Mouse (Mus musculus): ENCODE measurements at regions not wholly inside any gene's neighbourhood (a gene's known extent, or its start where the extent isn't known, plus 50 kb on each side); places are given as distances from the start of the nearest gene placed in this dataset.

- no peak for DNase-seq (ENCODE audit: low spot score in 2 of 2)
These were observed 60.8 kb downstream of the Rpusd4 start for GRCm38 (mm10) chr9:35328503-35328902.

DNA sequence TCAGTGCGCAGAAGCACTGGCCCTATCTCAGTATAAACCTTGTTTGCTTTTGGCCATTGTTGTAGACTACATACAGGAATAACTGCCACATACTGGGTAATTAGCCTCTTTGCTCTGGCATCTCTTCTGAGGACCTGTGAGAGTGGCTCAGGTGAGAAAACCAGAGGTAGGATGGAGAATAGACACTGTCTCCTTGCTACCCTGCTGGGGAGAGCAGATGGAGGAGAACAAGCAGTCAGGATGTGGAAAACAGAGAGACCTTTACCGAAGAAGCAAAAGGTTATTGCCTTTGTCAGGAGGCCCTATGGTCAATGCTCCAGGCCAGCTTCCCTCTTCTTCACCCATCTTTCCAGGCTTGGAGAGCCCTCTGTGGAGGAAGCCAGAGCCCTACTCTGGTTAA lies 62.7 kb downstream of the Rpusd4 start:
- no peak for DNase-seq (ENCODE audit: low spot score in 2 of 2)

DNA sequence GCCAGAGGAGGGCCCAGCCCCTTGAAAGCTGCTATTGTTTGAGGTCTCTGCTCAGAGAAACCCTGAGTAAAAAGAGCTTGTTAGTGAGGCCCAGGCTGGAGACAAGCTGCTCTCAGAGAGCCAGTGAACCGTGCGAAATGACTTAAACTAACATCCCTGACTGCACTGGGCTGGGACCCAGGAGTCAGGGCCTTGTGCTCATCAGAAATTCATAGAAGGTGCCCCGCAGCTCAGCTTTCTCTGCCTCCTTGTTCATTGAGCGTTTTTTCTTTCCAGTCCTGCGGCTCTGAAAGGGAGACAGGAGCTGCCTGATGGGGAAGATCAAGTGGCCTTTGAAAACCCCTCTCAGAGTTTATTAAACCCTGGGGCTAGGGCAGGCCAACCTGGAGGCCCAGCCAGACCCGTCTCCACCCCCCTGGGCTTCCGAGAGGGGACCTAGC lies 63.6 kb downstream of the Rpusd4 start:
- peak; percentile 32 to 50 for DNase-seq (ENCODE audit: low spot score in 2 of 2)

DNA sequence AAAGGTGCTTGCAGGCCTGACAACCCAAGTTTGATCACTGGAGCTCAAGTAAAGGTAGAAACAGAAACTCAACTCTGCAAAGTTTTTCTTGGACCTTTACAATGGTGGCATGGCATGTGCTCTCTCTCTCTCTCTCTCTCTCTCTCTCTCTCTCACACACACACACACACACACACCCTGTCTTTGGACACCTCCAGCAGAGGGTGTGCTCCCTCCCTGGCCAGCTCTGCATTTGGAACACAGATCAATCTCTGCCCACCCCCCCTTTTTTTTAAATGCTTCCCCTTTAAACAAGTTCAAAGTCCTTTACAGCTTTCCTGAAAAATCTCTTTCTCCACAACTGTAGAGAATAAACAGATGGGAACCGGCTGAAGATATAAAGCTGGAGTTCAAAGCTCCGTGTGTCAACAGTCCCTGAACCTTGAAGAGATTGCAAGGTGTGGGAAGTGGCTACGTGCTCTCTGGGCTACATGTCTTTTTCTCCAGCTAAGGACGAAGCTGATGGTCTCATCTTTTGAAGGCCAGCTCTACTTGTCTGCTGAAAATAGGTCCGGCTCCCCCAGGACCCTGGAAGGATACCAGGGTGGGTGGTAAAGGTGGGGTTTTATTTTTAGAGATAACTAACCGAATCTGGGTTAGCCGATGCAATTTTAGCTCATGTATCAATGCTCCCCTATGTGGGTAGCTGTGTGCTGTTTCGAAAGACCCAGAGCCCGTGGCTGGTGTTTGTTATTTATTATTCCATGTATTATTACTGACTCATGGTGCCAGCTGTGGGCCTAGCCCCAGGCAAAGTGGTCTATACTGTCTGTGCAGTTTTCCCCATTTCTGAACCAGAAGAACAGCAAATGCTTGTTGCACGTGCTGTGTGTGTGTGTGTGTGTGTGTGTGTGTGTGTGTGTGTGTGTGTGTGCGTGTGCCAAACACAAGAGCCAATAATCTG lies 65.3 kb downstream of the Rpusd4 start:
- DNase-seq (ENCODE audit: low spot score in 2 of 2), result no peak

DNA sequence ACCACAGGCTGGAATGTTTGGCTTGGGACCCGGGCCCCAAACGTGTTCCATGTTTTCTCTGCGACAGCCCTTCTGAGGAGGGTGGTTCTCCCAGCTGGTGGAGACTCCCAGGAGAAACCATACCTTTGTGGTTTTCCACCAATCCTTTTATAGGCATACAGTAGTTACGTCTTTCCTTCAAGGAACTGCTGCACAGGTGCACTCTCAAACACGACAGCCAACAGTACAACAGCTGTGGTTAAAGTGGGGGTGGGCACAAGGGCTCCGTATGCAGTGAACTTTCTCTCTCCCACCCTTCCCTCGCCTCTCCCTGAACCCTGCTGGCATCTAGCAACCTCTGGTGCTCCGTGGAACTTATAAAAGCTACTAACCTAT lies 66.0 kb downstream of the Rpusd4 start:
- DNase-seq (ENCODE audit: low spot score in 2 of 2), result no peak

- DNase-seq (ENCODE audit: low spot score in 2 of 2), result no peak
These were observed 66.9 kb downstream of the Rpusd4 start for GRCm38 (mm10) chr9:35334536-35334935.

GRCm38 (mm10) chr9:35335181-35335580 lies 67.5 kb downstream of the Rpusd4 start:
- DNase-seq (ENCODE audit: low spot score in 2 of 2), result no peak

- peak in 1 of 2 experiments; percentile 16 for DNase-seq (ENCODE audit: low spot score in 2 of 2)
These were observed 68.4 kb downstream of the Rpusd4 start for GRCm38 (mm10) chr9:35335888-35336700.

DNA sequence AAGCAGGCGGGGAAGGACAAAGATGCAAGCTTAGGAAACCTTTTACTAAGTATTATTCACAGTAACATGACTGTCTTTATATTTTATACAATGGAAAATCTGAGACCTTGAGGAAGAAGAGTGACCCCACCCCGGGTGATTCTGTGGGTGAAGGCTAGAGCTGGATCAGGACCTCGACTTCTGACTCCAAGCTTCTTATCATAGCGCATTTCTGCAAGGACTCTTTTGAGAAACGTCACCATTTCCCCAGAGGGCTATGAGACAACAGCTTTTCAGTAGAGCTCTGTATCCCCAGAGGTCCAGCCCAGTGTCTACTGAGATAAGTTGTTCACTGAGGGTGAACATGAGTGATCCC lies 69.0 kb downstream of the Rpusd4 start:
- no peak for DNase-seq (ENCODE audit: low spot score in 2 of 2)

GRCm38 (mm10) chr9:35338858-35339257 lies 71.2 kb downstream of the Rpusd4 start:
- no peak for DNase-seq (ENCODE audit: low spot score in 2 of 2)

- DNase-seq (ENCODE audit: low spot score in 2 of 2), result no peak
These were observed 72.0 kb downstream of the Rpusd4 start for GRCm38 (mm10) chr9:35339492-35340262.

DNA sequence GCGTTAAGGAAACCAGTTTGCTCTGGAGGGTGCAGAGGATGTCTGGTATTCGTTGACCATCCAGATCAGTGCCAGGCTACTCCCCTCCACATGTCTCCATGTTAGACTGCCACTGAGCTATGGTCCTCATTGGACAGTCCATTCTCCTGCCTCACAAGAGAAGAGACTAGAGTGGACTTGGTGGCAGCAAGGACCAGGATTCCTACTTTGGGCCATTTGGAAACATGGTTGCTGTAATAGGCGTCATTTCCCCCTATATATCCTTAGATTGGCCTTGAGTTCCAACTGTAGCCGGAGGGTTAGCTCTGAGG lies 72.6 kb downstream of the Rpusd4 start:
- DNase-seq (ENCODE audit: low spot score in 2 of 2), result no peak

DNA sequence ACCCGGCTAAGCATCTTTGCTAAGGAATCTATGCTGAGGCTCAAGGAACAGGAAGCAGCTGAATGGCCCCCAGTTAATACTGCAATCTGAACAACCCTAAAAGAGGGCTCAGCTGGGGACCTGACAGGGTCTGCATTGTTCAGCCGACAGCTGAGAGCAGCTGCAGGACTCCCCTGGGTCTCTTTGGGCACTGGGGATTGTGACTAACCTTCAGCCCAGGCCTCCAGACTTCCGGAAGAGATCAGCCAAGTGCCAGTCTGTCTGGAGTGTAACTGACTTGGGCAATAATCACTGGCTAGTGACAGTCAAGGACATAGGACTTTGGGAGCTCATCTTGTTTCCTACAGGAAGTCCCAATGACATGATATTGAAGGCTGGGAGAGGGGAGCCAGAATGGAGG lies 73.1 kb downstream of the Rpusd4 start:
- no peak for DNase-seq (ENCODE audit: low spot score in 2 of 2)

DNA sequence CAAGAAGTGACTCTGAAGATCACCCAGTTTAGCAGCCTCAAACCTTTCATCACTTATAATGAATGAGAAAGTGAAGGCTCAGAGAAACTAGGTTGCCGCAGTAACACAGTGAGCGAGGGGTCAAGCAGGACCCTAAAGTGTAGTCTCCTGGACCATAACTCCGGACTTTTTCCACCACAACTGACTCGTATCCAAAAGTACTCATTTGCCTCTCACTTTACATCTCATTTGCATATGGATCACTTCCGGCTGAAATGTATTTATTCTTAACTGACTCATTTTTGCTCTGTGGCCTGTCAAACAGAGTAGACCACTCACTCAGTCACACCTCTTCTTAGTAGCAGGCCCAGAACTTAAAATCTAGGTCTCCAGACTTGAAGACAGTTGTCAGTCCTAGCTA lies 73.7 kb downstream of the Rpusd4 start:
- DNase-seq (ENCODE audit: low spot score in 2 of 2), result no peak

DNA sequence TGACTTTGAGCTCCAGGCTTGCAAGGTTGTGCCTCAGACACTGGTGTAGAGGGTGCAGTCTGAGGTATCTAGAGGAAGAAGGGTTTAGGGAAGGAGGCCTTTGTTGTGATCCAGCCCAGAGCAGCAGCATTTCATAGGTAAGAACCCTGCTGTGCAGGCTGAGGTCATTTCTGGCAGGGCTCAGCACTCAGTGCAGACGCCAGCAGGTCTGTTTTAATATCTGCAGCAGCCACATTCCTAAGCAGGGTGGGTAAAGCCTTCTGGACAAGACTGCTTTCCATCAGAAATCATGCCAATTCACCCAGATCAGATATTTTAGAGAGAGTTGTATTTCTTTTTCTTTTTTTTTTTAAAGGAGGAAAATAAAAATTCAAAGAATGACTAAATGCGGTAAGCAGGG lies 74.8 kb downstream of the Rpusd4 start:
- no peak for DNase-seq (ENCODE audit: low spot score in 2 of 2)

DNA sequence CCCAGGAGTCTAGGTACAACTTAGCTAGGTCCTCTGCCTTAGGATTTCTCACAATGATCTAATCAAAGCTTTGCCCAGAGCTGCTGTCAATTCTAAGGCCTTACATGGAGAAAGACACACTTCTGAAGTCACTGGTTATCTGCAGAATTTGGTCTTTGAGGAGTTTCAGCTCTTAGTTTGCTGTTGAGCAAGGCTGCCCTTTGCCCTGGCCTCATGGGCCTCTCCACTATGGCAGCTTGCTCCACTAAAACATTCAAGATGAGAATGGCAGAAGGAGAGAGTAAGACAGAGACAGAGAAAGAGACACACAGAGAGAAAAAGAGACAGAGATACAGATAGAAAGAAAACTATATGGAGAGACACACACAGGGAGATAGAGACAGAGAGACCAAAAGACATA lies 75.7 kb downstream of the Rpusd4 start:
- DNase-seq (ENCODE audit: low spot score in 2 of 2), result no peak

DNA sequence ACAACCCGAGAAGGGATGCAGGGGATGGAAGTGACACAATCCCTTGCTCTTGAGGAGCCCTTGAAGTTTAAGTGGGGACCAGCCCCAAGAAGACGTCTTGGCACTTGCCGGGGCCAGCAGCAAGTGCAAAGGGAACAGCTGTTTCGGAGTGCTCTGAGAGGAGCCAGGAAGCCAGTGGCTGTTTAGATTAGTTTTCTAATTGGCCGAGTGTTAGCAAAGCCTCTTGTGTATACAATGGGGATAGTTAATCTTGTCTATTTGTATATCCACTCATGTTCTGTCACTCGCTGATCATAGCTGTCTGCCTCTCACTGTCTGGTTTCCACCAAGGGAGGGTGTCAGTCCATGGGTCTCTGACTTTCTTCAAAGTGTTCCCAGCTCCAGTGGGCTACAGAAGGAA lies 76.6 kb upstream of the Cdon start:
- no peak for DNase-seq (ENCODE audit: low spot score in 2 of 2)

- DNase-seq (ENCODE audit: low spot score in 2 of 2), result no peak
These were observed 74.5 kb upstream of the Cdon start for GRCm38 (mm10) chr9:35346378-35346777.

- DNase-seq (ENCODE audit: low spot score in 2 of 2), result no peak
These were observed 70.8 kb upstream of the Cdon start for GRCm38 (mm10) chr9:35350046-35350552.

DNA sequence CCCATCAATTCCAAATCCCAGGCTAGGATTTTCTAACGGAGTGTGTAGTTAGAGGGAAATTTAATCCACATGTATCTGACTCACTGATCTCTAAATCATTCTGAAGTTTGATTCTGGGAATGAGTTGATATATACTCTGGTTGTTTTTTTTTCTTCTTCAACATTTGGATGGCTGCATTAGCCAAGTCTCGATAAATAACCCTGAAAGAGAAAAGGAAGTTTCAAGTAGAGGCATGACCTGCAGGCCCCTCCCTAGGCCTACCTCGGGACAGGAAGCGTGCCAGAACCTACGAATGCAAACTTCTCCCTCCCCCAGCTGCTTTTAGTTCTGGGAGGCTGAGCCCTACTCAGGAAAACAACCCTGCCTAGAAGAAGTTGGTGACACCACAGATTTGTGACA lies 69.4 kb upstream of the Cdon start:
- DNase-seq (ENCODE audit: low spot score in 2 of 2), result no peak

- no peak for DNase-seq (ENCODE audit: low spot score in 2 of 2)
These were observed 66.2 kb upstream of the Cdon start for GRCm38 (mm10) chr9:35354652-35355130.

All from layer of hippocampus, adult 18-20 months (tissue).